Mouse (Mus musculus) ovary, adult 18-20 months (tissue): ENCODE measurements at regions not wholly inside any gene's neighbourhood (a gene's known extent, or its start where the extent isn't known, plus 50 kb on each side); places are given as distances from the start of the nearest gene placed in this dataset.

Experiments used
- DNase-seq: peaks from one replicate; pipeline ENCODE4 v3.0.0; 2022; ENCODE audit warnings: low spot score, mixed read lengths

- DNase-seq: no peak
These were observed 176.3 kb upstream of the Crim1 start for GRCm38 (mm10) chr17:78023507-78024355.

GRCm38 (mm10) chr17:78024356-78024723 is 175.7 kb upstream of the Crim1 start:
- DNase-seq: no peak

GRCm38 (mm10) chr17:78025294-78025693 is 174.8 kb upstream of the Crim1 start:
- no peak for DNase-seq

- no peak for DNase-seq
These were observed 164.4 kb upstream of the Crim1 start for GRCm38 (mm10) chr17:78035648-78036047.

GRCm38 (mm10) chr17:78040338-78040737 is 159.7 kb upstream of the Crim1 start:
- DNase-seq: no peak

GRCm38 (mm10) chr17:78041204-78041603 is 158.8 kb upstream of the Crim1 start:
- no peak for DNase-seq

GRCm38 (mm10) chr17:78049766-78050165 is 150.3 kb upstream of the Crim1 start:
- DNase-seq: no peak

GRCm38 (mm10) chr17:78050203-78050602 is 149.8 kb upstream of the Crim1 start:
- DNase-seq: no peak

- no peak for DNase-seq
These were observed 124.2 kb upstream of the Crim1 start for GRCm38 (mm10) chr17:78075892-78076291.

- DNase-seq: no peak
These were observed 121.7 kb upstream of the Crim1 start for GRCm38 (mm10) chr17:78078381-78078780.

- peak; percentile 3 for DNase-seq
These were observed 115.6 kb upstream of the Crim1 start for GRCm38 (mm10) chr17:78084419-78084818.

GRCm38 (mm10) chr17:78086963-78087362 is 113.1 kb upstream of the Crim1 start:
- no peak for DNase-seq

GRCm38 (mm10) chr17:78097699-78098098 is 102.3 kb upstream of the Crim1 start:
- DNase-seq: no peak

GRCm38 (mm10) chr17:78108793-78109192 is 91.3 kb upstream of the Crim1 start:
- DNase-seq: no peak

GRCm38 (mm10) chr17:78109364-78110222 is 90.5 kb upstream of the Crim1 start:
- DNase-seq: no peak

- no peak for DNase-seq
These were observed 67.9 kb upstream of the Crim1 start for GRCm38 (mm10) chr17:78132116-78132515.

- DNase-seq: no peak
These were observed 62.1 kb upstream of the Crim1 start for GRCm38 (mm10) chr17:78137986-78138385.

GRCm38 (mm10) chr17:78140660-78141059 is 59.4 kb upstream of the Crim1 start:
- no peak for DNase-seq

- no peak for DNase-seq
These were observed 58.9 kb upstream of the Crim1 start for GRCm38 (mm10) chr17:78141136-78141535.

- no peak for DNase-seq
These were observed 57.6 kb upstream of the Crim1 start for GRCm38 (mm10) chr17:78142431-78142830.

GRCm38 (mm10) chr17:78145335-78145734 is 54.7 kb upstream of the Crim1 start:
- no peak for DNase-seq
